Mouse (Mus musculus): Measurements from ENCODE around the gene Gm21663.
"Not testable (repeated sequence)": the region's sequence is repeated elsewhere in the genome, so short reads cannot be mapped to it uniquely, and the experiment has no call there.

Gene Gm21663

DNA sequence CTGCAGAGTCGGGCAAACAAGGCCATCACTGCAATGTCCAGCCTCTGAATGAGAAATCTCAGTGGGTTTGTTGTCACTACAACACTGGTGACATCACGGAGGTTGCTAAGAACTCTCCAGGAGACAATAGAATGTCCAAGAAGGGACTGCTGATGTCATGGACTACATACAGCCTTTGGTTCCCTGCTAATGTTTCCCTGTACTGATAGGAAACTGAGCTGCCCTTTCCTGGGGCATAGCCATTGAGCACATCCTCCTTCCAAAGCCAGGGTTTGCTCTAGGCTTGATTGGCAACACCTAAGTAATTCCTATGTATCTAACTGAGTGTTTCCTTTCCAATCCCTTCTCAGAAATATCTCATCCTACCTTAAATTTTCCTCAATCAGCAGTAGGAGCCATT lies at the start of gene Gm21663:
TSS of gene Gm21663 (minus strand) at position 101 of the 400 bp plus-strand sequence.
- DNase-seq (ENCODE audit: extremely low spot score), result not testable (repeated sequence)

DNA sequence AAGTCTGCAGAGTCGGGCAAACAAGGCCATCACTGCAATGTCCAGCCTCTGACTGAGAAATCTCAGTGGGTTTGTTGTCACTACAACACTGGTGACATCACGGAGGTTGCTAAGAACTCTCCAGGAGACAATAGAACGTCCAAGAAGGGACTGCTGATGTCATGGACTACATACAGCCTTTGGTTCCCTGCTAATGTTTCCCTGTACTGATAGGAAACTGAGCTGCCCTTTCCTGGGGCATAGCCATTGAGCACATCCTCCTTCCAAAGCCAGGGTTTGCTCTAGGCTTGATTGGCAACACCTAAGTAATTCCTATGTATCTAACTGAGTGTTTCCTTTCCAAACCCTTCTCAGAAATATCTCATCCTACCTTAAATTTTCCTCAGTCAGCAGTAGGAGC lies 46.4 kb upstream of the Gm21663 start, which contains the start of gene Gm21698:
TSS of gene Gm21698 (minus strand) at position 101 of the 400 bp plus-strand sequence.
- not testable (repeated sequence) for DNase-seq (ENCODE audit: extremely low spot score)

DNA sequence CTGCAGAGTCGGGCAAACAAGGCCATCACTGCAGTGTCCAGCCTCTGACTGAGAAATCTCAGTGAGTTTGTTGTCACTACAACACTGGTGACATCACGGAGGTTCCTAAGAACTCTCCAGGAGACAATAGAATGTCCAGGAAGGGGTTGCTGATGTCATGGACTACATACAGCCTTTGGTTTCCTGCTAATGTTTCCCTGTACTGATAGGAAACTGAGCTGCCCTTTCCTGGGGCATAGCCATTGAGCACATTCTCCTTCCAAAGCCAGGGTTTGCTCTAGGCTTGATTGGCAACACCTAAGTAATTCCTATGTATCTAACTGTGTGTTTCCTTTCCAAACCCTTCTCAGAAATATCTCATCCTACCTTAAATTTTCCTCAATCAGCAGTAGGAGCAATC lies 30.4 kb upstream of the Gm21663 start, which contains the start of gene Gm21680:
TSS of gene Gm21680 (minus strand) at position 101 of the 400 bp plus-strand sequence.
- not testable (repeated sequence) for DNase-seq (ENCODE audit: extremely low spot score)

DNA sequence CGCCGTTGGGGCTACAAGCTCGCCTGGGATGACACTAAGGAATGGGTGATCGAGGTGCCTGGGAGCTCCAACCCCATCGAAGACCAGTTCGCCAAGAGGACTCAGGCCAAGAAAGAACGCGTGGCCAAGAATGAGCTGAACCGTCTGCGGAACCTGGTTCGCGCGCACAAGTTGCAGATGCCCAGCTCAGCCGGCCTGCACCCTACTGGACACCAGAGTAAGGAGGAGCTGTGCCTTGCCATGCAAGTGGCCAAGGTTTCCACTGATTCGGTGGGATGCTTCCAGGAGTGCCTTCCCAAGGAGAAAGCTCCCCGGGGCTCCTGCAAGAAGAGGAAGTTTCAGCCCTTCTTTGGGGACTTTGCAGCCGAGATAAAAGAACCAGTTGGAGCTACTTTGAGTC lies 14.9 kb upstream of the Gm21663 start:
- DNase-seq (ENCODE audit: extremely low spot score), result not testable (repeated sequence)

DNA sequence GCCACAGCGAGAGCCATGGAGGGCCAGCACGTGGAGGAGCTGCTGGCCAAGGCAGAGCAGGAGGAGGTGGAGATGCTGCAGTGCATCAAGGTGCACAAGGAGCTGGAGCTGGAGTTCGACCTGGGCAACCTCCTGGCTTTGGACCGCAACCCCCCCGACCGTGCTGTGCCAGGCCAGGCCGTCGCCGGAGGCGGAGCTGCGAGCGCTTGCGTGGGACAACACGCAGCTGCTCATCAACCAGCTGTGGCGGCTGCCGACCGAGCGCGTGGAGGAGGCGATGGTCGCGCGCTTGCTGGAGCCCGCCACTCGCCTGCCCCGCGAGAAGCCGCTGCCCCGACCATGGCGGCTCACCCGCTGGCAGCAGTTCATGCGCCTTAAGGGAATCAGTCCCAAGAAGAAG lies 14.4 kb upstream of the Gm21663 start:
- DNase-seq (ENCODE audit: extremely low spot score), result peak; percentile 17

DNA sequence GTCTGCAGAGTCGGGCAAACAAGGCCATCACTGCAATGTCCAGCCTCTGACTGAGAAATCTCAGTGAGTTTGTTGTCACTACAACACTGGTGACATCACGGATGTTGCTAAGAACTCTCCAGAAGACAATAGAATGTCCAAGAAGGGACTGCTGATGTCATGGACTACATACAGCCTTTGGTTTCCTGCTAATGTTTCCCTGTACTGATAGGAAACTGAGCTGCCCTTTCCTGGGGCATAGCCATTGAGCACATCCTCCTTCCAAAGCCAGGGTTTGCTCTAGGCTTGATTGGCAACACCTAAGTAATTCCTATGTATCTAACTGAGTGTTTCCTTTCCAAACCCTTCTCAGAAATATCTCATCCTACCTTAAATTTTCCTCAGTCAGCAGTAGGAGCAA lies 12.1 kb upstream of the Gm21663 start, which contains the start of gene Gm21671:
TSS of gene Gm21671 (minus strand) at position 101 of the 400 bp plus-strand sequence.
- not testable (repeated sequence) for DNase-seq (ENCODE audit: extremely low spot score)

DNA sequence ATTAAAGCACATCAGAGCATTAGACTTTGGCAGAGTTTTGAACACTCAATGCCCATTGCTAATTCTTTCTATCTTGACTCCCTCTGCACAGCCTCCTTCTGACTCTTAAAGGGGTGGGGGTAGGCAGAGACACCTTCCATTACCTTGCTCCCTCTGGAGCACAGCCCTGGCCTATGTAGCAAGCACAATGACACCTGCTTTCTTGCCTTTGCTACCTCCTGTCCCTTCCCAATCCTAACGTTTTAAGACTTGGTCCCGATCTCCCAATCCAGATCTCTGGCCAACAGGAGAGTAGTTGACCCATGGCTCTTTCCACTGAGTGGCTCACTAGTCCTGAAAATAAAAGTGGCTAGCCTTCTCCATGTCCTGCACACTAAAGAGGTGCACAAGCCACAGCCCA lies 3.2 kb upstream of the Gm21663 start:
- not testable (repeated sequence) for DNase-seq (ENCODE audit: extremely low spot score)

DNA sequence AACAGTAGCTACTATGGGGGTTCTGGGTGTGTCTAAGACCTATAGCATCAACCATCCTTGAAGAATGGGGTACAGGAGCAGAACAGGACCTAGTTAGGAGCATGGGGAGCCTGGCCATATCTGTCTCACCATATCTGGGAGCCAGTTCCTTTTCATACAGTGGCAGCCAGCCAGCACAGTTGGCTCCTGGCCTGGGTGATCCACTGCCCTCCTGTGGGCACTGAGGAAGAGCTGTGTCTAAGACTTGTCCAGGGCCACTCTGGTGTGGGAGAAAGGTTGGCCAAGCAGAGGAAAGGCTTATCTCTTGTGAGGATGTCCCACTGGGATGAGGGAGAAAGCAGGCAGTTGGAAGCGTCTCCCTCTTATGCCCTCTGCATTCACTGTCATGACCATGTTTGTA lies 50.9 kb downstream of the Gm21663 start:
- DNase-seq (ENCODE audit: extremely low spot score), result no peak

DNA sequence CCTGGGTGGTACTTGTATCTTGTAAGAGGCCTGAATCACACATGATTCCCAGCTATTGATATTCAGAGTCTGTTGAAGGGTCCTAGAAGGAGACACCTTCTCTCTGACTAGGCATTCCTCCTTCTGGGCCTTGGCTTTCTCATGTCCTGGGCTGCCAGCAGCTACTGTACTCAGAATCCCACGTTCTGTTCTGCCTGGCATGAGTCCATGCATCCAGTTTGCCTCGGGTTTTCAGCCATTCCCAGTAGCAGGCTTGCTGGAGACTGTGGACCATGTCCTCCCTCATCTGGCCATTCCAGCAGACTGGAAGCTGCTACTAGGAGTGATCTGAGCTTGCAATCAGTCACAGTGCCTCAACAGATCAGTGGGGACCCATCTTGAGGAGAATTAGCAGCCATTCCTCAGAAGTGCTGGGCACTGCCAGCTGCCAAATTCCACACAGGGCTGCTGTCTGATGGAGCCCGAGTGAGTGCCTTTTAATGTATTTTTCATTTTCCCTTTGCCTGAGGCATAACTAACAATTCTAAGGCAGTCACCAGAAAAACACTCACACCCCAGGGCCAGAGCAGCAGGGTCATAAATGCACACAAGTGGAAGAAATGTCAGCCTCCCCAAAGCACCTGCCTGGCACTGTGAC lies 52.3 kb downstream of the Gm21663 start:
- DNase-seq (ENCODE audit: extremely low spot score), result no peak

DNA sequence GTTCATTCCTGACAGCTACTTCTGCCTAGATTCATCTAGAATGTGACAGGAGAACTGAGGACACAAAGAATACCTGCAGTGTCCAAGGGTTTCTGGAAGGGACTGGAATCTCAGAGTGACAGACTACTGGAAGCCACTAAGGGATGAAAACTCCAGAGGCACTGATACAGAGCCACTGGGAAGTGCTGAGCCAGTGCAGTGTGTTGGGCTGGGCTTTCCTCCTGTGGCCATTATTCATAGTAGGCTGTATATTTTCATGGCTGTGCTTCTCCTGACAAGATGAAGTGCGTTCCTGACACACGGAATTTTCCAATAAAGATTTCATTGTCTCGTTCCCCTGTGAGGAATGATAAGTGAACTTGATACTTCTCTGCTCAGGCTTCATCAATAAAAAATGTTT lies 55.5 kb downstream of the Gm21663 start:
- DNase-seq (ENCODE audit: extremely low spot score), result no peak
